Mouse (Mus musculus) intestine, postnatal 0 days (tissue): ENCODE results near the gene Creb3l1. TPM values are rescaled to one million over a fixed set of nuclear protein-coding genes. Genes with fewer than 3 reads are reported as not detected.

Source experiments
- ATAC-seq: fragments of 200-750 bp; cut with Nextera tagmentation; 2 replicates; pipeline ENCODE4 v1.8.0; 2017; ENCODE audit warnings: mild to moderate bottlenecking, moderate TSS enrichment, moderate library complexity
- H3K27ac ChIP-seq: fragments of 300-500 bp; sonication (generic); 2 replicates; pipeline ENCODE4 v1.5.1; 2014; ENCODE audit warnings: mild to moderate bottlenecking, low read depth, low read length, moderate library complexity
- H3K27me3 ChIP-seq: fragments of 300-500 bp; sonication (generic); replicated peaks from 2 replicates; pipeline ENCODE4 v1.6.1; 2014; ENCODE audit warnings: low read length, mixed read lengths; ENCODE audit not compliant: control insufficient read depth, insufficient read depth
- H3K36me3 ChIP-seq: fragments of 300-500 bp; sonication (generic); 2 replicates; pipeline ENCODE4 v1.6.1; 2014; ENCODE audit warnings: mild to moderate bottlenecking, moderate library complexity; ENCODE audit not compliant: control insufficient read depth, insufficient read depth
- H3K4me1 ChIP-seq: fragments of 300-500 bp; sonication (generic); replicated peaks from 2 replicates; pipeline ENCODE4 v1.6.1; 2014; ENCODE audit warnings: antibody characterized with exemption, low read length, mixed read lengths; ENCODE audit not compliant: control insufficient read depth, insufficient read depth
- H3K4me2 ChIP-seq: fragments of 300-500 bp; sonication (generic); replicated peaks from 2 replicates; pipeline ENCODE4 v1.6.1; 2014; ENCODE audit warnings: low read depth, mild to moderate bottlenecking, moderate library complexity
- H3K4me3 ChIP-seq: fragments of 300-500 bp; sonication (generic); 2 replicates; pipeline ENCODE4 v1.5.1; 2014; ENCODE audit warnings: low read depth, low read length
- H3K9ac ChIP-seq: fragments of 300-500 bp; sonication (generic); 2 replicates; pipeline ENCODE4 v1.6.1; 2014; ENCODE audit warnings: mild to moderate bottlenecking, low read depth, low read length
- H3K9me3 ChIP-seq: fragments of 300-500 bp; sonication (generic); 2 replicates; pipeline ENCODE4 v1.6.1; 2016; ENCODE audit warnings: mixed run types; ENCODE audit not compliant: control insufficient read depth
- CTCF ChIP-seq: sonication (generic); IDR thresholded peaks from 2 replicates; pipeline ENCODE4 v1.5.1; 2016; ENCODE audit warnings: low read depth, mild to moderate bottlenecking, control low read depth, antibody characterized with exemption, moderate library complexity
- WGBS: fragments of 180-500 bp; shearing (Covaris S2); extraction: QIAGEN DNeasy Blood & Tissue Kit; methylation state at CpG from one replicate; pipeline ENCODE4 v1.1.7; 2014; 5-methylcytosine and 5-hydroxymethylcytosine counted together
- polyA plus RNA-seq: library from polyadenylated mRNA; unstranded; fragments of >200 nt; fragmentation: Nextera tagmentation; extraction: Ambion mirVana; gene quantifications from 2 replicates; pipeline ENCODE4 v1.2.1, GENCODE M21; 2015

Creb3l1 gene
- polyA plus RNA-seq, 1 experiment from 2014 or later = 8.4 TPM

GRCm38 (mm10) chr2:91961901-91962761 lies 62.2 kb downstream of the Creb3l1 start:
- peaks cover 22% of the 10 kb centered on the region; the same call in 1 of the 2 replicates for H3K4me1 ChIP-seq
- 18% methylated on average over 4 of the region's 4 CpGs for WGBS
- peak overlapping the region; percentile 89 for H3K4me3 ChIP-seq
- peak overlapping the region; percentile 77 for H3K4me2 ChIP-seq
- peak overlapping the region; percentile 94 for H3K9ac ChIP-seq
- no peak for TF ChIP-seq CTCF
- H3K36me3 ChIP-seq = no peaks in the 10 kb centered on the region; the same call in 1 of the 2 replicates
- ATAC-seq = peak; percentile 80
- no peaks in the 10 kb centered on the region for H3K27me3 ChIP-seq
- H3K9me3 ChIP-seq = no peaks in the 10 kb centered on the region
- peak overlapping the region; percentile 97 for H3K27ac ChIP-seq

- Histone ChIP-seq H3K27ac (no peak overlapping the region), H3K4me1 (peaks cover 26% of the 10 kb centered on the region; the same call in 1 of the 2 replicates)
Observed at GRCm38 (mm10) chr2:91960459-91960858, 63.8 kb downstream of the Creb3l1 start.

GRCm38 (mm10) chr2:91959544-91960410 lies 64.5 kb downstream of the Creb3l1 start:
- peak overlapping the region; percentile 35; the same call in 1 of the 2 replicates for H3K27ac ChIP-seq
- no peaks in the 10 kb centered on the region; the same call in 1 of the 2 replicates for H3K36me3 ChIP-seq
- H3K9ac ChIP-seq = 0 out of 2 replicates have a peak overlapping the region, but pooled peaks have one; percentile 17
- WGBS = 55% methylated on average over 11 of the region's 11 CpGs
- no peak for ATAC-seq
- H3K4me2 ChIP-seq = peak overlapping the region; percentile 30; the same call in 1 of the 2 replicates
- no peaks in the 10 kb centered on the region for H3K27me3 ChIP-seq
- TF ChIP-seq CTCF = no peak
- H3K4me1 ChIP-seq = peaks cover 26% of the 10 kb centered on the region; the same call in 1 of the 2 replicates
- H3K4me3 ChIP-seq = no peak overlapping the region
- no peaks in the 10 kb centered on the region for H3K9me3 ChIP-seq

More at GRCm38 (mm10) chr2:91960459-91960858, 63.8 kb downstream of the Creb3l1 start:
- no peak overlapping the region for H3K4me3 ChIP-seq
- no peak for ATAC-seq
- H3K27me3 ChIP-seq = no peaks in the 10 kb centered on the region
- H3K9ac ChIP-seq = no peak overlapping the region
- no peaks in the 10 kb centered on the region for H3K9me3 ChIP-seq
- TF ChIP-seq CTCF = no peak
- no peak overlapping the region; the same call in 1 of the 2 replicates for H3K4me2 ChIP-seq
- WGBS = 75% methylated on average over 5 of the region's 5 CpGs
- no peaks in the 10 kb centered on the region; the same call in 1 of the 2 replicates for H3K36me3 ChIP-seq

- Histone ChIP-seq H3K9me3 (no peaks in the 10 kb centered on the region), H3K4me3 (no peak overlapping the region), H3K36me3 (no peaks in the 10 kb centered on the region; the same call in 1 of the 2 replicates), H3K4me1 (peaks cover 23% of the 10 kb centered on the region; the same call in 1 of the 2 replicates), H3K9ac (0 out of 2 replicates have a peak overlapping the region, but pooled peaks have one; percentile 17), H3K4me2 (peak overlapping the region; percentile 30; the same call in 1 of the 2 replicates), H3K27me3 (no peaks in the 10 kb centered on the region), H3K27ac (no peak overlapping the region; the same call in 1 of the 2 replicates)
- ATAC-seq = no peak
- WGBS = 32% methylated on average over 10 of the region's 10 CpGs
- TF ChIP-seq CTCF = peak; percentile 85
Observed at GRCm38 (mm10) chr2:91958701-91959457, 65.4 kb downstream of the Creb3l1 start.

GRCm38 (mm10) chr2:91958049-91958448 lies 66.3 kb downstream of the Creb3l1 start:
- no peaks in the 10 kb centered on the region; the same call in 1 of the 2 replicates for H3K36me3 ChIP-seq
- 80% methylated on average over 8 of the region's 8 CpGs for WGBS

More at GRCm38 (mm10) chr2:91958049-91958448, 66.3 kb downstream of the Creb3l1 start:
- Histone ChIP-seq H3K9me3 (no peaks in the 10 kb centered on the region), H3K27me3 (no peaks in the 10 kb centered on the region), H3K4me1 (peaks cover 23% of the 10 kb centered on the region; the same call in 1 of the 2 replicates), H3K27ac (no peak overlapping the region), H3K4me3 (no peak overlapping the region), H3K9ac (no peak overlapping the region), H3K4me2 (no peak overlapping the region)
- no peak for TF ChIP-seq CTCF
- ATAC-seq = no peak
